Mouse (Mus musculus) cortical plate, adult 2 months (tissue): Measurements from ENCODE around the gene F3. TPM values are rescaled to one million over a fixed set of nuclear protein-coding genes. Genes with fewer than 3 reads are reported as not detected.

Experiments used
- H3K27ac ChIP-seq: fragments of 200-500 bp; 2 replicates; pipeline ENCODE4 v1.5.1; 2012; ENCODE audit warnings: low read length, control low read depth, inconsistent platforms; ENCODE audit not compliant: insufficient read depth
- H3K4me1 ChIP-seq: fragments of 200-500 bp; 2 replicates; pipeline ENCODE4 v1.6.1; 2011; ENCODE audit warnings: low read length; ENCODE audit not compliant: control insufficient read depth, insufficient read depth
- H3K4me3 ChIP-seq: fragments of 200-500 bp; 2 replicates; pipeline ENCODE4 v1.5.1; 2011; ENCODE audit warnings: mild to moderate bottlenecking, low read length, control low read depth; ENCODE audit not compliant: insufficient read depth
- CTCF ChIP-seq: fragments of 200-500 bp; IDR thresholded peaks from 2 replicates; pipeline ENCODE4 v1.5.1; 2011; ENCODE audit warnings: mild to moderate bottlenecking, control low read depth, low read length; ENCODE audit not compliant: insufficient read depth; ENCODE audit errors: extremely low read depth
- POLR2A ChIP-seq: fragments of 200-500 bp; IDR thresholded peaks from 2 replicates; pipeline ENCODE4 v1.6.1; 2011; ENCODE audit warnings: mild to moderate bottlenecking, low read length, control low read depth; ENCODE audit not compliant: insufficient read depth; ENCODE audit errors: extremely low read depth
- polyA plus RNA-seq: library from polyadenylated mRNA; depleted of rRNA; stranded (reverse); fragments of >200 nt; gene quantifications from 2 replicates; pipeline ENCODE4 v1.2.3, GENCODE M21; 2012

The F3 gene
- polyA plus RNA-seq, 1 experiment, result 88.6 TPM

GRCm38 (mm10) chr3:121687741-121688140 lies 35.6 kb upstream of the F3 start:
- H3K27ac ChIP-seq, result no peak overlapping the region
- no peak for TF ChIP-seq CTCF
- TF ChIP-seq POLR2A, result no peak
- H3K4me1 ChIP-seq, result no peaks in the 10 kb centered on the region

GRCm38 (mm10) chr3:121689029-121689428 lies 34.3 kb upstream of the F3 start:
- no peak overlapping the region for H3K4me3 ChIP-seq
- no peak overlapping the region for H3K27ac ChIP-seq
- no peak for TF ChIP-seq CTCF
- no peak for TF ChIP-seq POLR2A
- H3K4me1 ChIP-seq, result no peaks in the 10 kb centered on the region

More at GRCm38 (mm10) chr3:121687741-121688140, 35.6 kb upstream of the F3 start:
- no peak overlapping the region for H3K4me3 ChIP-seq

GRCm38 (mm10) chr3:121689697-121690096 lies 33.6 kb upstream of the F3 start:
- TF ChIP-seq POLR2A (no peak), CTCF (no peak)
- Histone ChIP-seq H3K4me3 (no peak overlapping the region), H3K4me1 (no peaks in the 10 kb centered on the region), H3K27ac (no peak overlapping the region)

- Histone ChIP-seq H3K27ac (no peak overlapping the region), H3K4me1 (no peaks in the 10 kb centered on the region), H3K4me3 (no peak overlapping the region)
- TF ChIP-seq POLR2A (no peak), CTCF (no peak)
These were observed 30.2 kb upstream of the F3 start for GRCm38 (mm10) chr3:121693001-121693730.

- H3K4me1 ChIP-seq, result no peaks in the 10 kb centered on the region
- no peak for TF ChIP-seq CTCF
- TF ChIP-seq POLR2A, result no peak
- H3K4me3 ChIP-seq, result no peak overlapping the region
- H3K27ac ChIP-seq, result no peak overlapping the region
These were observed 29.6 kb upstream of the F3 start for GRCm38 (mm10) chr3:121693746-121694145.

- Histone ChIP-seq H3K4me3 (no peak overlapping the region), H3K27ac (no peak overlapping the region), H3K4me1 (peaks cover 5% of the 10 kb centered on the region)
- TF ChIP-seq CTCF (no peak), POLR2A (no peak)
These were observed 26.2 kb upstream of the F3 start for GRCm38 (mm10) chr3:121697169-121697568.

- TF ChIP-seq POLR2A (no peak), CTCF (no peak)
- Histone ChIP-seq H3K4me3 (no peak overlapping the region), H3K27ac (no peak overlapping the region), H3K4me1 (peaks cover 5% of the 10 kb centered on the region)
These were observed 23.9 kb upstream of the F3 start for GRCm38 (mm10) chr3:121699401-121699800.

GRCm38 (mm10) chr3:121699849-121700248 lies 23.5 kb upstream of the F3 start:
- H3K4me1 ChIP-seq, result peaks cover 5% of the 10 kb centered on the region
- no peak overlapping the region for H3K4me3 ChIP-seq
- TF ChIP-seq CTCF (no peak), POLR2A (no peak)
- H3K27ac ChIP-seq, result no peak overlapping the region

- no peak for TF ChIP-seq POLR2A
- TF ChIP-seq CTCF, result no peak
- peaks cover 5% of the 10 kb centered on the region for H3K4me1 ChIP-seq
- no peak overlapping the region for H3K4me3 ChIP-seq
- peak overlapping the region; percentile 87 for H3K27ac ChIP-seq
These were observed 22.9 kb upstream of the F3 start for GRCm38 (mm10) chr3:121700364-121700952.
